Mouse (Mus musculus) erythroid progenitor cell, adult 5-6 weeks (primary cell): Measurements from ENCODE around the gene Nthl1. TPM values are rescaled to one million over a fixed set of nuclear protein-coding genes. Genes with fewer than 3 reads are reported as not detected.

ENCODE experiments used
- ATAC-seq: replicated peaks from 2 replicates; pipeline ENCODE4 v1.8.0; 2016; ENCODE audit warnings: moderate number of reproducible peaks, mild to moderate bottlenecking, moderate TSS enrichment, inconsistent platforms; ENCODE audit not compliant: poor library complexity, low FRiP score, severe bottlenecking
- total RNA-seq, 2 experiments: library from RNA; stranded (forward) in 1 of 2; stranded (reverse) in 1 of 2; fragments of 150-400 nt in 1 of 2; fragments of 186-747, 209-891 nt in 1 of 2; gene quantifications; 2 replicates each; pipeline versions ENCODE4 v1.2.3 to v1.2.4; 2015 to 2017; ENCODE audit warnings: low replicate concordance in 2 of 2

Gene Nthl1
- total RNA-seq, 2 experiments from 2014 or later: 1.1 TPM; not detected in 1

- ATAC-seq: no peak
Observed at GRCm38 (mm10) chr17:24677500-24678080, 45.1 kb downstream of the Nthl1 start.

GRCm38 (mm10) chr17:24686514-24686913 lies 54.0 kb downstream of the Nthl1 start:
- peak; percentile 70 for ATAC-seq

- ATAC-seq: peak; percentile 72
Observed at GRCm38 (mm10) chr17:24687146-24687595, 54.7 kb downstream of the Nthl1 start.

GRCm38 (mm10) chr17:24687599-24687998 lies 55.1 kb downstream of the Nthl1 start:
- 0 out of 2 replicates have a peak, but pooled peaks have one; percentile 17 for ATAC-seq

Other genes with a start within 250 kb of the Nthl1 start
- 78.6 and 100 TPM in 2 replicates for gene Rnps1, start 218.1 kb upstream of the Nthl1 start, total RNA-seq (2015; ENCODE audit: low replicate concordance)
- gene Rnps1, start 218.1 kb upstream of the Nthl1 start, total RNA-seq (2017; ENCODE audit: low replicate concordance): 62.5 and 72.1 TPM in 2 replicates
- gene Eci1, start 206.0 kb upstream of the Nthl1 start, total RNA-seq (2015; ENCODE audit: low replicate concordance): 4.3 and 16.8 TPM in 2 replicates
- 6.2 TPM in 1 of 2 replicates, not detected in the other for gene Eci1, start 206.0 kb upstream of the Nthl1 start, total RNA-seq (2017; ENCODE audit: low replicate concordance)
- 4.6 and 9.0 TPM in 2 replicates for gene Dnase1l2, start 189.6 kb upstream of the Nthl1 start, total RNA-seq (2015; ENCODE audit: low replicate concordance)
- gene Dnase1l2, start 189.6 kb upstream of the Nthl1 start, total RNA-seq (2017; ENCODE audit: low replicate concordance): 1.2 and 4.0 TPM in 2 replicates
- gene E4f1, start 162.4 kb upstream of the Nthl1 start, total RNA-seq (2015; ENCODE audit: low replicate concordance): 34.8 and 64.5 TPM in 2 replicates
- 24.8 and 28.7 TPM in 2 replicates for gene E4f1, start 162.4 kb upstream of the Nthl1 start, total RNA-seq (2017; ENCODE audit: low replicate concordance)
- gene Pgp, start 162.3 kb upstream of the Nthl1 start, total RNA-seq (2015; ENCODE audit: low replicate concordance): 28.1 and 48.6 TPM in 2 replicates
- gene Pgp, start 162.3 kb upstream of the Nthl1 start, total RNA-seq (2017; ENCODE audit: low replicate concordance): 35.8 and 43.4 TPM in 2 replicates
- gene Bricd5, start 158.8 kb upstream of the Nthl1 start, total RNA-seq (2015; ENCODE audit: low replicate concordance): not detected in 2 replicates
- gene Bricd5, start 158.8 kb upstream of the Nthl1 start, total RNA-seq (2017; ENCODE audit: low replicate concordance): 2.1 TPM in 1 of 2 replicates, not detected in the other
- gene Mlst8, start 153.6 kb upstream of the Nthl1 start, total RNA-seq (2015; ENCODE audit: low replicate concordance): 6.5 and 27.7 TPM in 2 replicates
- 16.8 and 20.5 TPM in 2 replicates for gene Mlst8, start 153.6 kb upstream of the Nthl1 start, total RNA-seq (2017; ENCODE audit: low replicate concordance)
- not detected in 2 replicates for gene Caskin1, start 144.1 kb upstream of the Nthl1 start, total RNA-seq (2015; ENCODE audit: low replicate concordance)
- gene Caskin1, start 144.1 kb upstream of the Nthl1 start, total RNA-seq (2017; ENCODE audit: low replicate concordance): not detected in 2 replicates
- 49.0 and 54.1 TPM in 2 replicates for gene Traf7, start 104.7 kb upstream of the Nthl1 start, total RNA-seq (2015; ENCODE audit: low replicate concordance)
- gene Traf7, start 104.7 kb upstream of the Nthl1 start, total RNA-seq (2017; ENCODE audit: low replicate concordance): 73.9 and 83.1 TPM in 2 replicates
- 1.1 TPM in 1 of 2 replicates, not detected in the other for gene Rab26, start 98.5 kb upstream of the Nthl1 start, total RNA-seq (2015; ENCODE audit: low replicate concordance)
- gene Rab26, start 98.5 kb upstream of the Nthl1 start, total RNA-seq (2017; ENCODE audit: low replicate concordance): not detected in 2 replicates
- 11.3 and 11.9 TPM in 2 replicates for gene Pkd1, start 82.8 kb upstream of the Nthl1 start, total RNA-seq (2015; ENCODE audit: low replicate concordance)
- gene Pkd1, start 82.8 kb upstream of the Nthl1 start, total RNA-seq (2017; ENCODE audit: low replicate concordance): 11.7 and 22.5 TPM in 2 replicates
- 49.0 and 56.6 TPM in 2 replicates for gene Tsc2, start 50 bp upstream of the Nthl1 start, total RNA-seq (2015; ENCODE audit: low replicate concordance)
- gene Tsc2, start 50 bp upstream of the Nthl1 start, total RNA-seq (2017; ENCODE audit: low replicate concordance): 13.5 and 28.4 TPM in 2 replicates
- 0.84 TPM in 1 of 2 replicates, not detected in the other for gene Slc9a3r2, start 17.6 kb downstream of the Nthl1 start, total RNA-seq (2015; ENCODE audit: low replicate concordance)
- not detected in 2 replicates for gene Slc9a3r2, start 17.6 kb downstream of the Nthl1 start, total RNA-seq (2017; ENCODE audit: low replicate concordance)
- gene Npw, start 25.8 kb downstream of the Nthl1 start, total RNA-seq (2015; ENCODE audit: low replicate concordance): not detected in 2 replicates
- gene Npw, start 25.8 kb downstream of the Nthl1 start, total RNA-seq (2017; ENCODE audit: low replicate concordance): not detected in 2 replicates
- gene Zfp598, start 37.0 kb downstream of the Nthl1 start, total RNA-seq (2015; ENCODE audit: low replicate concordance): 13.4 and 18.4 TPM in 2 replicates
- gene Zfp598, start 37.0 kb downstream of the Nthl1 start, total RNA-seq (2017; ENCODE audit: low replicate concordance): 9.2 and 12.0 TPM in 2 replicates
- gene Syngr3, start 57.3 kb downstream of the Nthl1 start, total RNA-seq (2015; ENCODE audit: low replicate concordance): not detected in 2 replicates
- not detected in 2 replicates for gene Syngr3, start 57.3 kb downstream of the Nthl1 start, total RNA-seq (2017; ENCODE audit: low replicate concordance)
- gene Gfer, start 63.5 kb downstream of the Nthl1 start, total RNA-seq (2015; ENCODE audit: low replicate concordance): 9.6 and 15.9 TPM in 2 replicates
- gene Gfer, start 63.5 kb downstream of the Nthl1 start, total RNA-seq (2017; ENCODE audit: low replicate concordance): 14.0 and 15.7 TPM in 2 replicates
- not detected in 2 replicates for gene Noxo1, start 63.6 kb downstream of the Nthl1 start, total RNA-seq (2015; ENCODE audit: low replicate concordance)
- not detected in 2 replicates for gene Noxo1, start 63.6 kb downstream of the Nthl1 start, total RNA-seq (2017; ENCODE audit: low replicate concordance)
- 5.8 and 10.1 TPM in 2 replicates for gene Tbl3, start 75.0 kb downstream of the Nthl1 start, total RNA-seq (2015; ENCODE audit: low replicate concordance)
- gene Tbl3, start 75.0 kb downstream of the Nthl1 start, total RNA-seq (2017; ENCODE audit: low replicate concordance): 4.8 and 9.0 TPM in 2 replicates
- gene Rnf151, start 85.4 kb downstream of the Nthl1 start, total RNA-seq (2015; ENCODE audit: low replicate concordance): not detected in 2 replicates
- gene Rnf151, start 85.4 kb downstream of the Nthl1 start, total RNA-seq (2017; ENCODE audit: low replicate concordance): not detected in 2 replicates
- gene Rps2, start 85.4 kb downstream of the Nthl1 start, total RNA-seq (2015; ENCODE audit: low replicate concordance): 1,299 and 1,601 TPM in 2 replicates
- 315 and 526 TPM in 2 replicates for gene Rps2, start 85.4 kb downstream of the Nthl1 start, total RNA-seq (2017; ENCODE audit: low replicate concordance)
- 178 and 200 TPM in 2 replicates for gene Ndufb10, start 91.8 kb downstream of the Nthl1 start, total RNA-seq (2015; ENCODE audit: low replicate concordance)
- gene Ndufb10, start 91.8 kb downstream of the Nthl1 start, total RNA-seq (2017; ENCODE audit: low replicate concordance): 84.0 and 122 TPM in 2 replicates
- gene Rpl3l, start 95.1 kb downstream of the Nthl1 start, total RNA-seq (2015; ENCODE audit: low replicate concordance): not detected in 2 replicates
- gene Rpl3l, start 95.1 kb downstream of the Nthl1 start, total RNA-seq (2017; ENCODE audit: low replicate concordance): not detected in 2 replicates
- gene Msrb1, start 104.0 kb downstream of the Nthl1 start, total RNA-seq (2015; ENCODE audit: low replicate concordance): 108 and 112 TPM in 2 replicates
- 29.5 and 61.6 TPM in 2 replicates for gene Msrb1, start 104.0 kb downstream of the Nthl1 start, total RNA-seq (2017; ENCODE audit: low replicate concordance)
- gene Hs3st6, start 120.3 kb downstream of the Nthl1 start, total RNA-seq (2015; ENCODE audit: low replicate concordance): not detected in 2 replicates
- gene Hs3st6, start 120.3 kb downstream of the Nthl1 start, total RNA-seq (2017; ENCODE audit: low replicate concordance): not detected in 2 replicates
- not detected in 2 replicates for gene Meiob, start 171.6 kb downstream of the Nthl1 start, total RNA-seq (2015; ENCODE audit: low replicate concordance)
- gene Meiob, start 171.6 kb downstream of the Nthl1 start, total RNA-seq (2017; ENCODE audit: low replicate concordance): not detected in 2 replicates
- 350 and 357 TPM in 2 replicates for gene Hagh, start 207.5 kb downstream of the Nthl1 start, total RNA-seq (2015; ENCODE audit: low replicate concordance)
- 157 and 279 TPM in 2 replicates for gene Hagh, start 207.5 kb downstream of the Nthl1 start, total RNA-seq (2017; ENCODE audit: low replicate concordance)
- 50.5 and 87.6 TPM in 2 replicates for gene Fahd1, start 217.7 kb downstream of the Nthl1 start, total RNA-seq (2015; ENCODE audit: low replicate concordance)
- 73.2 and 83.4 TPM in 2 replicates for gene Fahd1, start 217.7 kb downstream of the Nthl1 start, total RNA-seq (2017; ENCODE audit: low replicate concordance)
- 0.84 TPM in 1 of 2 replicates, not detected in the other for gene Igfals, start 233.3 kb downstream of the Nthl1 start, total RNA-seq (2015; ENCODE audit: low replicate concordance)
- not detected in 2 replicates for gene Igfals, start 233.3 kb downstream of the Nthl1 start, total RNA-seq (2017; ENCODE audit: low replicate concordance)